Comparison of ENCODE assay signal across 8 mouse cellular contexts in genomic region chr10:128806086-128806485, GRCm38 (mm10). TPM values are rescaled to one million over a fixed set of nuclear protein-coding genes. Genes with fewer than 3 reads are reported as not detected.
DNase-seq lines count a peak whose midpoint lies in the region; ATAC-seq and TF ChIP-seq lines count a peak whose summit lies in the region.

No protein-coding gene starts in this region.

- H3K4me2 ChIP-seq in liver, embryonic 11.5 days = peak overlapping the region; percentile 65

- WGBS in spleen, adult 2 months = 41% methylated on average over 6 of the region's 6 CpGs
- 52% methylated on average over 6 of the region's 6 CpGs for WGBS in liver, embryonic 11.5 days

- peak overlapping the region; percentile 57 for H3K9ac ChIP-seq in liver, embryonic 11.5 days (ENCODE audit: low read depth, low read length)

- H3K36me3 ChIP-seq in spleen, adult 2 months (ENCODE audit: control insufficient read depth, insufficient read depth, low read length) = peaks cover 5% of the 10 kb centered on the region; the same call in 1 of the 2 replicates
- H3K36me3 ChIP-seq in liver, embryonic 11.5 days (ENCODE audit: control insufficient read depth, insufficient read depth, low read length) = peaks cover 5% of the 10 kb centered on the region; the same call in 1 of the 2 replicates

- peaks cover 14% of the 10 kb centered on the region for H3K4me1 ChIP-seq in spleen, adult 2 months (ENCODE audit: control insufficient read depth, insufficient read depth, insufficient read length)
- H3K4me1 ChIP-seq in liver, embryonic 11.5 days (replicated peaks; ENCODE audit: control insufficient read depth, insufficient read depth, low read length) = peaks cover 32% of the 10 kb centered on the region

- H3K27ac ChIP-seq in spleen, adult 2 months (ENCODE audit: insufficient read depth, low read length) = no peak overlapping the region
- peak overlapping the region; percentile 87 for H3K27ac ChIP-seq in liver, embryonic 11.5 days (ENCODE audit: low read depth, low read length)

- no peak for ATAC-seq in cerebellum, adult (ENCODE audit: insufficient number of reproducible peaks, low FRiP score, low TSS enrichment)
- no peak for ATAC-seq in liver, embryonic 11.5 days (replicated peaks; ENCODE audit: low FRiP score)

- no peak for TF ChIP-seq CTCF in spleen, adult 2 months (IDR thresholded peaks at IDR 0.05; ENCODE audit: extremely low read depth, insufficient read depth, insufficient read length, insufficient replicate concordance)

- H3K4me3 ChIP-seq in spleen, adult 2 months (ENCODE audit: extremely low read depth, insufficient read depth, insufficient read length) = peak overlapping the region; percentile 47; the same call in 1 of the 2 replicates
- H3K4me3 ChIP-seq in liver, embryonic 11.5 days (ENCODE audit: low read depth, low read length) = peak overlapping the region; percentile 69

- DNase-seq in cerebellum, adult 9-10 months = peak; percentile 51
- DNase-seq in spleen, adult 2 months (ENCODE audit: low read depth in 1 of 2, low spot score in 2 of 2) = no peak
- no peak for DNase-seq in spleen, postnatal 10 days (ENCODE audit: low spot score in 2 of 2)
- no peak for DNase-seq in liver, embryonic 11.5 days (ENCODE audit: low spot score)
- peak; percentile 35 for DNase-seq in thymus, postnatal 14 days
- DNase-seq in right cerebral cortex, adult 18-20 months = no peak
- DNase-seq in frontal cortex, postnatal 25 days (ENCODE audit: low spot score in 2 of 2) = no peak

- H3K27me3 ChIP-seq in spleen, adult 2 months (ENCODE audit: control insufficient read depth, insufficient read depth, low read length) = no peaks in the 10 kb centered on the region
- H3K27me3 ChIP-seq in liver, embryonic 11.5 days (replicated peaks; ENCODE audit: control insufficient read depth, insufficient read depth, low read length) = no peaks in the 10 kb centered on the region

- no peaks in the 10 kb centered on the region for H3K9me3 ChIP-seq in liver, embryonic 11.5 days (ENCODE audit: control insufficient read depth, low read length)

- TF ChIP-seq POLR2A in spleen, adult 2 months (IDR thresholded peaks at IDR 0.05; ENCODE audit: low read depth, low read length) = no peak

RNA-seq across cellular contexts. Expression of gene Tmem198b, which starts 1.9 kb away (rescaled TPM):
- polyA plus RNA-seq in spleen, adult 2 months (2012; rRNA removed) = 10.8 and 11.6 TPM in 2 replicates
- polyA plus RNA-seq in liver, embryonic 11.5 days (2014; fragmentation: Nextera tagmentation; extraction: Ambion mirVana) = 8.1 and 8.8 TPM in 2 replicates

RNA-seq across cellular contexts. Expression of gene Dnajc14, which starts 2.2 kb away (rescaled TPM):
- 9.1 and 9.4 TPM in 2 replicates for polyA plus RNA-seq in spleen, adult 2 months (2012; rRNA removed)
- polyA plus RNA-seq in liver, embryonic 11.5 days (2014; fragmentation: Nextera tagmentation; extraction: Ambion mirVana) = 32.5 and 34.1 TPM in 2 replicates

RNA-seq across cellular contexts. Expression of gene Sarnp, which starts 11.0 kb away (rescaled TPM):
- polyA plus RNA-seq in spleen, adult 2 months (2012; rRNA removed) = 3.0 and 4.5 TPM in 2 replicates
- 229 and 250 TPM in 2 replicates for polyA plus RNA-seq in liver, embryonic 11.5 days (2014; fragmentation: Nextera tagmentation; extraction: Ambion mirVana)

RNA-seq across cellular contexts. Expression of gene Ormdl2, which starts 15.4 kb away (rescaled TPM):
- 25.5 and 28.9 TPM in 2 replicates for polyA plus RNA-seq in spleen, adult 2 months (2012; rRNA removed)
- 114 and 116 TPM in 2 replicates for polyA plus RNA-seq in liver, embryonic 11.5 days (2014; fragmentation: Nextera tagmentation; extraction: Ambion mirVana)

RNA-seq across cellular contexts. Expression of gene Mmp19, which starts 15.4 kb away (rescaled TPM):
- polyA plus RNA-seq in spleen, adult 2 months (2012; rRNA removed) = 1.7 and 1.8 TPM in 2 replicates
- polyA plus RNA-seq in liver, embryonic 11.5 days (2014; fragmentation: Nextera tagmentation; extraction: Ambion mirVana) = 9.2 and 10.2 TPM in 2 replicates

Comparison
In these comparisons a context has a peak if more than half of its experiments do, and no peak if none do; other contexts are left out.
1. DNase-seq: peak in cerebellum, adult 9-10 months (single experiment) and thymus, postnatal 14 days (single experiment); none in spleen, adult 2 months (0 of 2), spleen, postnatal 10 days (0 of 2), liver, embryonic 11.5 days (single experiment), right cerebral cortex, adult 18-20 months (single experiment) and frontal cortex, postnatal 25 days (0 of 2).
2. RNA of gene Sarnp, which starts 11.0 kb away (polyA plus RNA-seq): 229 to 250 TPM in liver, embryonic 11.5 days; 3.0 to 4.5 TPM in spleen, adult 2 months; every median in the first group is over 10 times any median in the second.